Mouse (Mus musculus) kidney, embryonic 15.5 days (tissue): ENCODE measurements at regions not wholly inside any gene's neighbourhood (a gene's known extent, or its start where the extent isn't known, plus 50 kb on each side); places are given as distances from the start of the nearest gene placed in this dataset.
A peak's percentile ranks its signal among the peaks of the same experiment; 100 is the strongest.

ENCODE experiments used
- ATAC-seq: fragments of 200-750 bp; cut with Nextera tagmentation; replicated peaks from 2 replicates; pipeline ENCODE4 v1.8.0; 2017; ENCODE audit warnings: moderate TSS enrichment; ENCODE audit not compliant: low FRiP score
- H3K27ac ChIP-seq: fragments of 300-500 bp; sonication (generic); 2 replicates; pipeline ENCODE4 v1.5.1; 2015; ENCODE audit warnings: mild to moderate bottlenecking, inconsistent platforms
- H3K27me3 ChIP-seq: fragments of 300-500 bp; sonication (generic); 2 replicates; pipeline ENCODE4 v1.6.1; 2015; ENCODE audit warnings: inconsistent platforms
- H3K36me3 ChIP-seq: fragments of 300-500 bp; sonication (generic); 2 replicates; pipeline ENCODE4 v1.6.1; 2015; ENCODE audit warnings: inconsistent platforms
- H3K4me1 ChIP-seq: fragments of 300-500 bp; sonication (generic); 2 replicates; pipeline ENCODE4 v1.6.1; 2015; ENCODE audit warnings: inconsistent platforms
- H3K4me2 ChIP-seq: fragments of 300-500 bp; sonication (generic); 2 replicates; pipeline ENCODE4 v1.6.1; 2015; ENCODE audit warnings: moderate library complexity, mild to moderate bottlenecking, inconsistent platforms
- H3K4me3 ChIP-seq: fragments of 300-500 bp; sonication (generic); replicated peaks from 2 replicates; pipeline ENCODE4 v1.5.1; 2015; ENCODE audit warnings: mild to moderate bottlenecking, inconsistent platforms
- H3K9ac ChIP-seq: fragments of 300-500 bp; sonication (generic); 2 replicates; pipeline ENCODE4 v1.6.1; 2015; ENCODE audit warnings: mild to moderate bottlenecking, inconsistent platforms
- H3K9me3 ChIP-seq: fragments of 300-500 bp; sonication (generic); replicated peaks from 2 replicates; pipeline ENCODE4 v1.6.1; 2016; ENCODE audit warnings: inconsistent platforms
- WGBS: fragments of 180-500 bp; shearing (Covaris S2); methylation state at CpG from one replicate; pipeline ENCODE4 v1.1.7; 2015; ENCODE audit warnings: mixed read lengths; 5-methylcytosine and 5-hydroxymethylcytosine counted together

GRCm38 (mm10) chr1:73570944-73571343 is 553.3 kb downstream of the Tns1 start:
- no peaks in the 10 kb centered on the region for H3K9me3 ChIP-seq
- H3K4me2 ChIP-seq: no peak overlapping the region
- WGBS: 69% methylated on average over 3 of the region's 3 CpGs
- H3K9ac ChIP-seq: no peak overlapping the region
- H3K4me1 ChIP-seq: peaks cover 10% of the 10 kb centered on the region
- H3K27ac ChIP-seq: no peak overlapping the region
- H3K27me3 ChIP-seq: no peaks in the 10 kb centered on the region
- ATAC-seq: no peak
- no peak overlapping the region for H3K4me3 ChIP-seq
- no peaks in the 10 kb centered on the region for H3K36me3 ChIP-seq

GRCm38 (mm10) chr1:73566770-73567169 is 551.1 kb upstream of the Tnp1 start:
- Histone ChIP-seq H3K27ac (no peak overlapping the region), H3K9ac (no peak overlapping the region), H3K4me3 (no peak overlapping the region), H3K4me2 (no peak overlapping the region), H3K4me1 (peaks cover 6% of the 10 kb centered on the region; the same call in 1 of the 2 replicates), H3K9me3 (no peaks in the 10 kb centered on the region), H3K36me3 (no peaks in the 10 kb centered on the region), H3K27me3 (no peaks in the 10 kb centered on the region)
- WGBS: 91% methylated on average over 3 of the region's 3 CpGs
- no peak for ATAC-seq

GRCm38 (mm10) chr1:73560594-73560993 is 544.9 kb upstream of the Tnp1 start:
- H3K9ac ChIP-seq: no peak overlapping the region
- WGBS: 92% methylated on average over 1 of the region's 1 CpGs
- ATAC-seq: no peak

GRCm38 (mm10) chr1:73547877-73548276 is 532.2 kb upstream of the Tnp1 start:
- no peaks in the 10 kb centered on the region for H3K27me3 ChIP-seq
- H3K4me1 ChIP-seq: peaks cover 6% of the 10 kb centered on the region; the same call in 1 of the 2 replicates
- no peak for ATAC-seq
- no peak overlapping the region for H3K9ac ChIP-seq
- H3K9me3 ChIP-seq: no peaks in the 10 kb centered on the region
- 74% methylated on average over 3 of the region's 3 CpGs for WGBS
- H3K4me3 ChIP-seq: no peak overlapping the region
- H3K27ac ChIP-seq: no peak overlapping the region
- no peak overlapping the region for H3K4me2 ChIP-seq
- no peaks in the 10 kb centered on the region for H3K36me3 ChIP-seq

More at GRCm38 (mm10) chr1:73560594-73560993, 544.9 kb upstream of the Tnp1 start:
- Histone ChIP-seq H3K4me2 (no peak overlapping the region), H3K27me3 (no peaks in the 10 kb centered on the region), H3K4me1 (no peaks in the 10 kb centered on the region), H3K9me3 (no peaks in the 10 kb centered on the region), H3K36me3 (no peaks in the 10 kb centered on the region), H3K27ac (no peak overlapping the region), H3K4me3 (no peak overlapping the region)

GRCm38 (mm10) chr1:73545401-73545800 is 529.7 kb upstream of the Tnp1 start:
- H3K4me2 ChIP-seq: no peak overlapping the region
- H3K27me3 ChIP-seq: no peaks in the 10 kb centered on the region
- no peak overlapping the region for H3K9ac ChIP-seq
- no peaks in the 10 kb centered on the region for H3K9me3 ChIP-seq
- H3K4me3 ChIP-seq: no peak overlapping the region
- WGBS: 47% methylated on average over 6 of the region's 6 CpGs
- peaks cover 18% of the 10 kb centered on the region for H3K4me1 ChIP-seq
- no peaks in the 10 kb centered on the region for H3K36me3 ChIP-seq
- no peak; the same call in 1 of the 2 replicates for ATAC-seq
- peak overlapping the region; percentile 51 for H3K27ac ChIP-seq

- no peaks in the 10 kb centered on the region for H3K36me3 ChIP-seq
- H3K9me3 ChIP-seq: no peaks in the 10 kb centered on the region
- H3K27me3 ChIP-seq: no peaks in the 10 kb centered on the region
- 15% methylated on average over 5 of the region's 5 CpGs for WGBS
- H3K4me1 ChIP-seq: peaks cover 28% of the 10 kb centered on the region
- no peak overlapping the region for H3K4me2 ChIP-seq
- no peak overlapping the region for H3K9ac ChIP-seq
- peak overlapping the region; percentile 55 for H3K27ac ChIP-seq
- no peak overlapping the region for H3K4me3 ChIP-seq
- ATAC-seq: 0 out of 2 replicates have a peak, but pooled peaks have one; percentile 17
Measured at GRCm38 (mm10) chr1:73541371-73541770, 525.7 kb upstream of the Tnp1 start.

GRCm38 (mm10) chr1:73538420-73538871 is 522.7 kb upstream of the Tnp1 start:
- Histone ChIP-seq H3K9ac (no peak overlapping the region), H3K27me3 (no peaks in the 10 kb centered on the region), H3K27ac (peak overlapping the region; percentile 74), H3K4me2 (no peak overlapping the region), H3K4me1 (peaks cover 28% of the 10 kb centered on the region), H3K9me3 (no peaks in the 10 kb centered on the region), H3K4me3 (no peak overlapping the region), H3K36me3 (no peaks in the 10 kb centered on the region)
- 37% methylated on average over 2 of the region's 2 CpGs for WGBS
- peak; percentile 93 for ATAC-seq

- no peaks in the 10 kb centered on the region for H3K36me3 ChIP-seq
- no peak overlapping the region for H3K27ac ChIP-seq
- 90% methylated on average over 4 of the region's 4 CpGs for WGBS
Measured at GRCm38 (mm10) chr1:73535726-73536265, 520.1 kb upstream of the Tnp1 start.

GRCm38 (mm10) chr1:73533526-73533925 is 517.8 kb upstream of the Tnp1 start:
- Histone ChIP-seq H3K9ac (no peak overlapping the region), H3K4me1 (peaks cover 12% of the 10 kb centered on the region), H3K36me3 (no peaks in the 10 kb centered on the region), H3K4me3 (no peak overlapping the region), H3K9me3 (no peaks in the 10 kb centered on the region), H3K27me3 (no peaks in the 10 kb centered on the region), H3K4me2 (no peak overlapping the region), H3K27ac (no peak overlapping the region)
- 92% methylated on average over 3 of the region's 3 CpGs for WGBS
- no peak for ATAC-seq

More at GRCm38 (mm10) chr1:73535726-73536265, 520.1 kb upstream of the Tnp1 start:
- ATAC-seq: no peak
- no peaks in the 10 kb centered on the region for H3K27me3 ChIP-seq
- H3K4me1 ChIP-seq: peaks cover 16% of the 10 kb centered on the region
- no peak overlapping the region for H3K9ac ChIP-seq
- H3K9me3 ChIP-seq: no peaks in the 10 kb centered on the region
- no peak overlapping the region for H3K4me2 ChIP-seq
- H3K4me3 ChIP-seq: no peak overlapping the region

- H3K9ac ChIP-seq: no peak overlapping the region
- 0 out of 2 replicates have a peak, but pooled peaks cover 5% of the 10 kb centered on the region for H3K4me1 ChIP-seq
- no peak overlapping the region for H3K4me3 ChIP-seq
- no peaks in the 10 kb centered on the region for H3K27me3 ChIP-seq
- no peak for ATAC-seq
- no peak overlapping the region for H3K27ac ChIP-seq
- no peak overlapping the region for H3K4me2 ChIP-seq
- 81% methylated on average over 4 of the region's 4 CpGs for WGBS
- H3K36me3 ChIP-seq: no peaks in the 10 kb centered on the region
- H3K9me3 ChIP-seq: no peaks in the 10 kb centered on the region
Measured at GRCm38 (mm10) chr1:73532316-73532715, 516.6 kb upstream of the Tnp1 start.

GRCm38 (mm10) chr1:73531831-73532230 is 516.1 kb upstream of the Tnp1 start:
- Histone ChIP-seq H3K27me3 (no peaks in the 10 kb centered on the region), H3K4me2 (no peak overlapping the region), H3K4me1 (0 out of 2 replicates have a peak, but pooled peaks cover 5% of the 10 kb centered on the region), H3K4me3 (no peak overlapping the region), H3K9ac (no peak overlapping the region), H3K9me3 (no peaks in the 10 kb centered on the region), H3K36me3 (no peaks in the 10 kb centered on the region), H3K27ac (no peak overlapping the region)
- ATAC-seq: no peak
- 73% methylated on average over 3 of the region's 3 CpGs for WGBS

GRCm38 (mm10) chr1:73530326-73530725 is 514.6 kb upstream of the Tnp1 start:
- Histone ChIP-seq H3K36me3 (no peaks in the 10 kb centered on the region), H3K9me3 (no peaks in the 10 kb centered on the region), H3K27ac (no peak overlapping the region), H3K4me1 (0 out of 2 replicates have a peak, but pooled peaks cover 5% of the 10 kb centered on the region), H3K4me2 (no peak overlapping the region), H3K4me3 (no peak overlapping the region), H3K27me3 (no peaks in the 10 kb centered on the region), H3K9ac (no peak overlapping the region)
- no peak for ATAC-seq
- WGBS: 38% methylated on average over 2 of the region's 2 CpGs

GRCm38 (mm10) chr1:73528623-73529022 is 512.9 kb upstream of the Tnp1 start:
- ATAC-seq: no peak
- Histone ChIP-seq H3K9ac (no peak overlapping the region), H3K4me3 (no peak overlapping the region), H3K27ac (no peak overlapping the region), H3K27me3 (no peaks in the 10 kb centered on the region), H3K4me1 (0 out of 2 replicates have a peak, but pooled peaks cover 5% of the 10 kb centered on the region), H3K9me3 (no peaks in the 10 kb centered on the region), H3K4me2 (no peak overlapping the region), H3K36me3 (no peaks in the 10 kb centered on the region)
- WGBS: 83% methylated on average over 1 of the region's 1 CpGs
